Mouse (Mus musculus) erythroblast, embryonic 14.5 days (primary cell): ENCODE data around the gene Asb4.

Experiments used
- GATA1 ChIP-seq: IDR thresholded peaks from 2 replicates; pipeline ENCODE4 v1.6.1; 2012; ENCODE audit warnings: low read length, inconsistent platforms, mixed read lengths
- TAL1 ChIP-seq: IDR thresholded peaks from 3 replicates; pipeline ENCODE4 v1.6.1; 2012; ENCODE audit warnings: low read length, inconsistent platforms, mixed read lengths

DNA sequence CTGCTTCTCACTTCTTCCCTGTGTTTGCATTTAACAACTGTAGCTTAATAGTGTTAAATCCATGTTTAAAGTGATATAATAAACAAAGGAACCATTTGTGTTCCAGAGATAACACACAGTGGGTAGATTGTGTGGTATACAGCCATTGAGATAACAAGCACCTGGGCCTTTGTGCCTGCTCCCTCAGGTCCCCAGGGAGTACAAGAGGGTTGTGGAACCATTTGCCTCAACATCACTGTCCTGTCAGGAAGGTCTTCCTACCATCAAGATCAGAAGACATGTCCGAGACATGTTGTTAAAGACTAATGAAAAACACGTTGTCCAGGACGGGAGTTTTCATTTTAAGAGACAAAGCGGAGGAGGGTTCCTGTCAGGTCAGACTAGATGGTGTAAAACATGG, 3.3 kb downstream of the Asb4 start:
- TF ChIP-seq GATA1 (no peak), TAL1 (no peak)
